Mouse (Mus musculus) stomach, postnatal 0 days (tissue): ENCODE data around the gene Arf3. TPM values are rescaled to one million over a fixed set of nuclear protein-coding genes. Genes with fewer than 3 reads are reported as not detected.
A peak's percentile ranks its signal among the peaks of the same experiment; 100 is the strongest.

Experiments
- ATAC-seq: fragments of 200-750 bp; cut with Nextera tagmentation; 2 replicates; pipeline ENCODE4 v1.8.0; 2017; ENCODE audit not compliant: low FRiP score, low TSS enrichment
- DNase-seq: peaks from one replicate; pipeline ENCODE4 v3.0.0-alpha.2; 2016; ENCODE audit warnings: low spot score
- H3K27ac ChIP-seq: fragments of 300-500 bp; sonication (generic); replicated peaks from 2 replicates; pipeline ENCODE4 v1.5.1; 2014; ENCODE audit warnings: mild to moderate bottlenecking, control low read depth
- H3K27me3 ChIP-seq: fragments of 300-500 bp; sonication (generic); 2 replicates; pipeline ENCODE4 v1.6.1; 2014; ENCODE audit warnings: low read length; ENCODE audit not compliant: control insufficient read depth, insufficient read depth
- H3K36me3 ChIP-seq: fragments of 300-500 bp; sonication (generic); 2 replicates; pipeline ENCODE4 v1.6.1; 2014; ENCODE audit warnings: low read length, mixed read lengths; ENCODE audit not compliant: control insufficient read depth, insufficient read depth
- H3K4me1 ChIP-seq: fragments of 300-500 bp; sonication (generic); replicated peaks from 2 replicates; pipeline ENCODE4 v1.6.1; 2014; ENCODE audit warnings: antibody characterized with exemption; ENCODE audit not compliant: control insufficient read depth, insufficient read depth
- H3K4me2 ChIP-seq: fragments of 300-500 bp; sonication (generic); replicated peaks from 2 replicates; pipeline ENCODE4 v1.6.1; 2014; ENCODE audit warnings: low read depth, mild to moderate bottlenecking, control low read depth, moderate library complexity
- H3K4me3 ChIP-seq: fragments of 300-500 bp; sonication (generic); 2 replicates; pipeline ENCODE4 v1.5.1; 2014; ENCODE audit warnings: low read depth, low read length, control low read depth
- H3K9ac ChIP-seq: fragments of 300-500 bp; sonication (generic); 2 replicates; pipeline ENCODE4 v1.6.1; 2014; ENCODE audit warnings: mild to moderate bottlenecking, low read length, control low read depth, mixed read lengths
- H3K9me3 ChIP-seq: fragments of 300-500 bp; sonication (generic); 2 replicates; pipeline ENCODE4 v1.6.1; 2016; ENCODE audit warnings: low read length; ENCODE audit not compliant: control insufficient read depth
- CTCF ChIP-seq: IDR thresholded peaks from 2 replicates; pipeline ENCODE4 v1.5.1; 2016; ENCODE audit warnings: antibody characterized with exemption, low read depth, mild to moderate bottlenecking, moderate library complexity
- EP300 ChIP-seq: optimal IDR thresholded peaks from 2 replicates; pipeline ENCODE3; 2016; ENCODE audit warnings: antibody characterized with exemption
- WGBS: fragments of 180-500 bp; shearing (Covaris S2); extraction: QIAGEN DNeasy Blood & Tissue Kit; methylation state at CpG from one replicate; pipeline ENCODE4 v1.1.7; 2014; 5-methylcytosine and 5-hydroxymethylcytosine counted together
- polyA plus RNA-seq: library from polyadenylated mRNA; unstranded; fragments of >200 nt; fragmentation: Nextera tagmentation; extraction: Ambion mirVana; gene quantifications from 2 replicates; pipeline ENCODE4 v1.2.1, GENCODE M21; 2015

The Arf3 gene
- polyA plus RNA-seq, 1 experiment from 2014 or later = 29.5 TPM

GRCm38 (mm10) chr15:98775533-98775932 lies 12.5 kb upstream of the Arf3 start:
- no peak overlapping the region for H3K9ac ChIP-seq
- no peak overlapping the region for H3K4me3 ChIP-seq

GRCm38 (mm10) chr15:98774096-98774495 lies 11.1 kb upstream of the Arf3 start:
- TF ChIP-seq EP300 (no peak), CTCF (no peak)
- H3K27me3 ChIP-seq = peaks cover 20% of the 10 kb centered on the region; the same call in 1 of the 2 replicates
- DNase-seq (no peak), ATAC-seq (no peak)
- H3K4me2 ChIP-seq = no peak overlapping the region
- no peak overlapping the region for H3K4me3 ChIP-seq
- H3K36me3 ChIP-seq = no peaks in the 10 kb centered on the region
- no peak overlapping the region for H3K27ac ChIP-seq
- H3K9me3 ChIP-seq = no peaks in the 10 kb centered on the region
- H3K4me1 ChIP-seq = peaks cover 5% of the 10 kb centered on the region; the same call in 1 of the 2 replicates
- 27% methylated on average over 15 of the region's 15 CpGs for WGBS
- H3K9ac ChIP-seq = no peak overlapping the region

More at GRCm38 (mm10) chr15:98775533-98775932, 12.5 kb upstream of the Arf3 start:
- Histone ChIP-seq H3K36me3 (no peaks in the 10 kb centered on the region), H3K27ac (no peak overlapping the region), H3K4me2 (no peak overlapping the region), H3K4me1 (peaks cover 5% of the 10 kb centered on the region; the same call in 1 of the 2 replicates), H3K9me3 (no peaks in the 10 kb centered on the region), H3K27me3 (peaks cover 28% of the 10 kb centered on the region; the same call in 1 of the 2 replicates)
- DNase-seq (no peak), ATAC-seq (no peak)
- WGBS = 13% methylated on average over 5 of the region's 5 CpGs
- no peak for TF ChIP-seq CTCF
- TF ChIP-seq EP300 = no peak

GRCm38 (mm10) chr15:98772511-98773211 lies 9.6 kb upstream of the Arf3 start:
- Histone ChIP-seq H3K27ac (no peak overlapping the region), H3K36me3 (no peaks in the 10 kb centered on the region), H3K9me3 (no peaks in the 10 kb centered on the region), H3K27me3 (peaks cover 15% of the 10 kb centered on the region; the same call in 1 of the 2 replicates), H3K4me1 (peaks cover 3% of the 10 kb centered on the region; the same call in 1 of the 2 replicates), H3K4me3 (peak overlapping the region; percentile 29), H3K4me2 (peak overlapping the region; percentile 58), H3K9ac (peak overlapping the region; percentile 38)
- TF ChIP-seq EP300 = no peak
- DNase-seq (peak; percentile 47), ATAC-seq (no peak; the same call in 1 of the 2 replicates)
- WGBS = 3% methylated on average over 36 of the region's 36 CpGs

GRCm38 (mm10) chr15:98771813-98772425 lies 8.9 kb upstream of the Arf3 start:
- Histone ChIP-seq H3K4me2 (peak overlapping the region; percentile 58), H3K27me3 (peaks cover 11% of the 10 kb centered on the region; the same call in 1 of the 2 replicates), H3K36me3 (no peaks in the 10 kb centered on the region), H3K27ac (no peak overlapping the region), H3K4me3 (peak overlapping the region; percentile 29; the same call in 1 of the 2 replicates), H3K9me3 (no peaks in the 10 kb centered on the region), H3K4me1 (0 out of 2 replicates have a peak, but pooled peaks cover 3% of the 10 kb centered on the region), H3K9ac (peak overlapping the region; percentile 38; the same call in 1 of the 2 replicates)
- DNase-seq (no peak), ATAC-seq (no peak)
- TF ChIP-seq EP300 (no peak), CTCF (no peak)
- WGBS = 17% methylated on average over 12 of the region's 12 CpGs

GRCm38 (mm10) chr15:98768259-98768658 lies 5.2 kb upstream of the Arf3 start:
- WGBS = 36% methylated on average over 5 of the region's 5 CpGs
- TF ChIP-seq EP300 (no peak), CTCF (no peak)
- no peaks in the 10 kb centered on the region for H3K27me3 ChIP-seq

GRCm38 (mm10) chr15:98765929-98766328 lies 2.9 kb upstream of the Arf3 start:
- H3K27me3 ChIP-seq = no peaks in the 10 kb centered on the region
- H3K4me3 ChIP-seq = no peak overlapping the region
- 62% methylated on average over 4 of the region's 4 CpGs for WGBS
- ATAC-seq = no peak
- no peak for TF ChIP-seq EP300
- TF ChIP-seq CTCF = no peak
- no peaks in the 10 kb centered on the region for H3K9me3 ChIP-seq
- H3K4me1 ChIP-seq = no peaks in the 10 kb centered on the region
- DNase-seq = no peak
- H3K9ac ChIP-seq = no peak overlapping the region
- H3K36me3 ChIP-seq = no peaks in the 10 kb centered on the region
- H3K27ac ChIP-seq = no peak overlapping the region
- H3K4me2 ChIP-seq = no peak overlapping the region

More at GRCm38 (mm10) chr15:98768259-98768658, 5.2 kb upstream of the Arf3 start:
- Histone ChIP-seq H3K4me2 (no peak overlapping the region), H3K9me3 (no peaks in the 10 kb centered on the region), H3K36me3 (no peaks in the 10 kb centered on the region), H3K4me3 (no peak overlapping the region), H3K27ac (no peak overlapping the region), H3K9ac (no peak overlapping the region), H3K4me1 (no peaks in the 10 kb centered on the region)
- ATAC-seq = no peak
- no peak for DNase-seq
